Mouse (Mus musculus) heart, embryonic 11.5 days (tissue): ENCODE data around the gene Wdr43. TPM values are rescaled to one million over a fixed set of nuclear protein-coding genes. Genes with fewer than 3 reads are reported as not detected.

Source experiments
- ATAC-seq: fragments of 200-750 bp; cut with Nextera tagmentation; replicated peaks from 2 replicates; pipeline ENCODE4 v1.8.0; 2017; ENCODE audit warnings: moderate library complexity; ENCODE audit not compliant: insufficient number of reproducible peaks, low FRiP score, low TSS enrichment
- H3K27ac ChIP-seq: fragments of 300-500 bp; sonication (generic); 2 replicates; pipeline ENCODE4 v1.5.1; 2014; ENCODE audit warnings: mild to moderate bottlenecking, low read depth, low read length
- H3K27me3 ChIP-seq: fragments of 300-500 bp; sonication (generic); 2 replicates; pipeline ENCODE4 v1.6.1; 2014; ENCODE audit warnings: mild to moderate bottlenecking, low read length, mixed read lengths; ENCODE audit not compliant: control insufficient read depth, insufficient read depth
- H3K36me3 ChIP-seq: fragments of 300-500 bp; sonication (generic); 2 replicates; pipeline ENCODE4 v1.6.1; 2014; ENCODE audit warnings: mild to moderate bottlenecking, low read length, moderate library complexity, mixed read lengths; ENCODE audit not compliant: control insufficient read depth, insufficient read depth
- H3K4me1 ChIP-seq: fragments of 300-500 bp; sonication (generic); 2 replicates; pipeline ENCODE4 v1.6.1; 2014; ENCODE audit warnings: low read length; ENCODE audit not compliant: control insufficient read depth, insufficient read depth
- H3K4me2 ChIP-seq: fragments of 300-500 bp; sonication (generic); 2 replicates; pipeline ENCODE4 v1.6.1; 2014; ENCODE audit warnings: mild to moderate bottlenecking, moderate library complexity
- H3K4me3 ChIP-seq: fragments of 300-500 bp; sonication (generic); 2 replicates; pipeline ENCODE4 v1.5.1; 2014; ENCODE audit warnings: low read depth, low read length
- H3K9ac ChIP-seq: fragments of 300-500 bp; sonication (generic); 2 replicates; pipeline ENCODE4 v1.6.1; 2014; ENCODE audit warnings: mild to moderate bottlenecking, low read depth, low read length, moderate library complexity
- H3K9me3 ChIP-seq: fragments of 300-500 bp; sonication (generic); replicated peaks from 2 replicates; pipeline ENCODE4 v1.6.1; 2016; ENCODE audit warnings: low read length; ENCODE audit not compliant: control insufficient read depth
- WGBS: fragments of 180-500 bp; shearing (Covaris S2); extraction: QIAGEN DNeasy Blood & Tissue Kit; methylation state at CpG from one replicate; pipeline ENCODE4 v1.1.7; 2014; ENCODE audit not compliant: insufficient replicate concordance; 5-methylcytosine and 5-hydroxymethylcytosine counted together
- polyA plus RNA-seq: library from polyadenylated mRNA; unstranded; fragments of >200 nt; fragmentation: Nextera tagmentation; extraction: Ambion mirVana; gene quantifications from 2 replicates; pipeline ENCODE4 v1.2.1, GENCODE M21; 2014

Wdr43 gene
- polyA plus RNA-seq, 1 experiment from 2014 or later = 54.4 TPM

GRCm38 (mm10) chr17:71689903-71690302 lies 74.2 kb downstream of the Wdr43 start:
- Histone ChIP-seq H3K9ac (no peak overlapping the region), H3K4me3 (no peak overlapping the region), H3K4me2 (no peak overlapping the region), H3K36me3 (no peaks in the 10 kb centered on the region), H3K27me3 (no peaks in the 10 kb centered on the region), H3K27ac (no peak overlapping the region), H3K4me1 (peaks cover 6% of the 10 kb centered on the region; the same call in 1 of the 2 replicates), H3K9me3 (no peaks in the 10 kb centered on the region)
- ATAC-seq = no peak
- WGBS = 59% methylated on average over 5 of the region's 5 CpGs

DNA sequence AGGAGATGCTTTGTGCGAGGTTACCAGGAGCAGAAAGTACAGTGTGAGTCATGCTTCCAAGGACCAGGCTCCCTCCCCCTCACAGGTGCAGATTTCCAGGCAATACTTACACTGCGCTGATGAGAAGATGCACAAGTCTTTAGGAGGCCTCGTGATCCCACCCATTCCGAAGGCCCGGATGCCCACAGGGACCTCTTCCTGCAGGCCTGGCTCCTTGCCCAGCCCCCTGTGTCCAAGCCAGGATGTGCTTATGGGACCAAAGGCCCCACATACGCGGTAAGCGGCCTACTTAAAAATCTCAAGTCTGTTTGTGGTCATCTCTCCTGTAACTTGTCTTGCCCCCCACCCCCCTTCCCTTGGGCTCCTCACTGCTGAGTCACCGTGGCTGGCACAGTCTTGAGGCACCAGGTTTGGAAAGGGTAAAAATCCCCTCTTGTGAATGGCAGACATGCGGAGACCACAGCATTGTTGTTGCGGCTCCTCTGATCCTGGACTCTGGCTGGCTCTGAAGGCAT lies 75.7 kb downstream of the Wdr43 start:
- no peak overlapping the region for H3K4me3 ChIP-seq
- no peaks in the 10 kb centered on the region for H3K36me3 ChIP-seq
- peaks cover 7% of the 10 kb centered on the region; the same call in 1 of the 2 replicates for H3K4me1 ChIP-seq
- no peak for ATAC-seq
- 72% methylated on average over 11 of the region's 11 CpGs for WGBS
- no peak overlapping the region for H3K27ac ChIP-seq
- no peak overlapping the region for H3K9ac ChIP-seq
- no peaks in the 10 kb centered on the region for H3K9me3 ChIP-seq
- no peaks in the 10 kb centered on the region for H3K27me3 ChIP-seq
- no peak overlapping the region for H3K4me2 ChIP-seq

DNA sequence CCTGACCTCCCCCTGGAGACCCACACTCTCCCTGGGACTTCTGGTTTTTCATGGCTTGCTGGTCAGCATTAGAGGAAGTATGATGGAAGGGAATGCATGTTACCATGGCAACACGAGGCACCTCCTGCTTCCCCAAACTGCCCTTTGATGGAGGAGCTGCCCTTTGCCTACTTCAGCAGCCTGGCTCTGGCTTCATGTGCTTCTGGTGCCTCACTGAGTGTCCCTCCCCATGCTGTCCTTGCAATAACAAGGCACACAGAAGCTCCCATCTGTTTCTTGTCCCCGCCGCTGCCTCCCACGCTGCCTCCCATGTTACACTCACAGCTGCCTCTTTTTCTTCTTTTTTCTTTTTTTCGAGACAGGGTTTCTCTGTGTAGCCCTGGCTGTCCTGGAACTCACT lies 77.6 kb downstream of the Wdr43 start:
- WGBS = 59% methylated on average over 5 of the region's 5 CpGs
- Histone ChIP-seq H3K4me1 (peaks cover 16% of the 10 kb centered on the region), H3K27ac (no peak overlapping the region), H3K4me2 (no peak overlapping the region), H3K4me3 (no peak overlapping the region), H3K9ac (no peak overlapping the region), H3K9me3 (no peaks in the 10 kb centered on the region), H3K27me3 (no peaks in the 10 kb centered on the region), H3K36me3 (no peaks in the 10 kb centered on the region)
- no peak for ATAC-seq

GRCm38 (mm10) chr17:71693780-71694179 lies 78.1 kb downstream of the Wdr43 start:
- peaks cover 18% of the 10 kb centered on the region for H3K4me1 ChIP-seq
- no peaks in the 10 kb centered on the region for H3K9me3 ChIP-seq
- 52% methylated on average over 8 of the region's 8 CpGs for WGBS
- H3K4me3 ChIP-seq = no peak overlapping the region
- H3K36me3 ChIP-seq = no peaks in the 10 kb centered on the region
- H3K4me2 ChIP-seq = no peak overlapping the region
- H3K27me3 ChIP-seq = no peaks in the 10 kb centered on the region
- H3K27ac ChIP-seq = no peak overlapping the region
- H3K9ac ChIP-seq = no peak overlapping the region
- no peak for ATAC-seq

DNA sequence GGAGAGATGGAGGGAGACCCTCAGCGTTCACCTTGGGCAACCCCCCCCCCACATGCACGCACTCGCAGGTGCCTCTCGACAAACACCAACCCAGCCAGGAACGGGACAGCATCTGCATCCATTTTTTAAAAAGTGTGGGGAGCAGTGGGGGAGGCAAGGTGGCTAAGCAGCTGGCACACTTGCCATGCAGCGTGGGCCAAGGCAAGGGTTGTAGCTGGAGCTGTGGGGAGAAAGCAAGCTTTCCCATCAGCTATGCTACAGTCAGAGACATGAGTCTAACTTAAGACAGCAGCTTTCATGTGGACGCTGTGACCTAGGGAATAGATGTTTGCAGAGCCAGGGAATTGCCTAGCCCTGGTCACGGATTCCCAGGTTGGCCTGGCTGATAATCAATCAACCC lies 79.5 kb downstream of the Wdr43 start:
- no peak overlapping the region for H3K4me3 ChIP-seq
- no peaks in the 10 kb centered on the region for H3K9me3 ChIP-seq
- no peak overlapping the region for H3K27ac ChIP-seq
- no peaks in the 10 kb centered on the region for H3K27me3 ChIP-seq
- ATAC-seq = no peak
- no peaks in the 10 kb centered on the region for H3K36me3 ChIP-seq
- peaks cover 24% of the 10 kb centered on the region for H3K4me1 ChIP-seq
- H3K9ac ChIP-seq = no peak overlapping the region
- 78% methylated on average over 8 of the region's 8 CpGs for WGBS
- H3K4me2 ChIP-seq = no peak overlapping the region

GRCm38 (mm10) chr17:71695716-71696315 lies 80.1 kb downstream of the Wdr43 start:
- H3K27me3 ChIP-seq = no peaks in the 10 kb centered on the region
- no peaks in the 10 kb centered on the region for H3K36me3 ChIP-seq
- H3K4me3 ChIP-seq = no peak overlapping the region
- no peak overlapping the region for H3K4me2 ChIP-seq
- WGBS = 73% methylated on average over 15 of the region's 15 CpGs
- no peaks in the 10 kb centered on the region for H3K9me3 ChIP-seq
- no peak overlapping the region for H3K9ac ChIP-seq
- no peak for ATAC-seq
- H3K27ac ChIP-seq = no peak overlapping the region
- peaks cover 24% of the 10 kb centered on the region for H3K4me1 ChIP-seq

DNA sequence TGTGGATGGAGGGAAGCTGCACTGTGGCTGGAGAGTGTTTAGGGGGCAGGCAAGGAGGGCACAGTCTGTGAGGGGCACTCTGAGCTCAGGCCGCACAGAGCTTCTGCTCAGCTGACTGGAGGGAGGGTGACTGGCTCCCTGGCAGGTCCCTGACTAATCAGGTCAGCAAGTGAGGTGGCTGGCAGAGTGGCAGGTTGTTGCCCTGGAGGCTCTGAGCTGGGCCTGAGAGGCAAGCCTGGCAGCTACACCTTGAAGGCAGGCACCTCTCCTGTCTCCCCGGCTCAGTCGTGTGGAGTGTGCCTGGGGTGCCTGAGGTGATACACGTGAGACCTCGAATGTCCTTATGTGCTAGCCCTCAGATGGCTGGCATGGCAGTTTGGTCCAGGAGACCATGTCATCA lies 80.7 kb downstream of the Wdr43 start:
- Histone ChIP-seq H3K4me3 (no peak overlapping the region), H3K4me1 (peaks cover 23% of the 10 kb centered on the region), H3K27ac (no peak overlapping the region), H3K9me3 (no peaks in the 10 kb centered on the region), H3K27me3 (no peaks in the 10 kb centered on the region), H3K9ac (0 out of 2 replicates have a peak overlapping the region, but pooled peaks have one; percentile 40), H3K4me2 (no peak overlapping the region), H3K36me3 (no peaks in the 10 kb centered on the region)
- WGBS = 78% methylated on average over 5 of the region's 5 CpGs
- ATAC-seq = no peak

GRCm38 (mm10) chr17:71697896-71698618 lies 82.4 kb downstream of the Wdr43 start:
- Histone ChIP-seq H3K9me3 (no peaks in the 10 kb centered on the region), H3K4me3 (no peak overlapping the region), H3K9ac (no peak overlapping the region), H3K4me1 (peaks cover 17% of the 10 kb centered on the region), H3K27me3 (no peaks in the 10 kb centered on the region), H3K36me3 (no peaks in the 10 kb centered on the region), H3K27ac (peak overlapping the region; percentile 91), H3K4me2 (no peak overlapping the region)
- ATAC-seq = peak; percentile 80
- 50% methylated on average over 11 of the region's 11 CpGs for WGBS
